Mouse (Mus musculus) kidney, postnatal 25 days (tissue): Measurements from ENCODE around the gene Abca2.

Experiments
- DNase-seq, 2 experiments: peaks; one replicate each; pipeline ENCODE4 v3.0.0; 2021; ENCODE audit warnings: mixed read lengths in 2 of 2

Abca2 gene

GRCm38 (mm10) chr2:25461407-25461806 is 32.9 kb downstream of the Abca2 start:
- DNase-seq: no peak

- DNase-seq: no peak
Observed at GRCm38 (mm10) chr2:25463630-25464029, 35.1 kb downstream of the Abca2 start.

- no peak for DNase-seq
Observed at GRCm38 (mm10) chr2:25465256-25465655, 36.8 kb downstream of the Abca2 start.

GRCm38 (mm10) chr2:25465816-25466635 is 37.5 kb downstream of the Abca2 start:
- no peak for DNase-seq

- DNase-seq: no peak
Observed at GRCm38 (mm10) chr2:25467606-25468303, 39.3 kb downstream of the Abca2 start.

- peak; percentile 60 to 79 for DNase-seq
Observed at GRCm38 (mm10) chr2:25468962-25469915, 40.7 kb downstream of the Abca2 start.

- DNase-seq: no peak
Observed at GRCm38 (mm10) chr2:25469969-25470368, 41.5 kb downstream of the Abca2 start, which contains the start of gene Ptgds. Gene Ptgds (minus strand): TSS chr2:25470046.

GRCm38 (mm10) chr2:25472550-25472949 is 44.0 kb downstream of the Abca2 start:
- DNase-seq: no peak

- no peak for DNase-seq
Observed at GRCm38 (mm10) chr2:25477541-25477940, 49.0 kb downstream of the Abca2 start.

- peak; percentile 43 to 85 for DNase-seq
Observed at GRCm38 (mm10) chr2:25477967-25478675, 49.6 kb downstream of the Abca2 start.

- no peak for DNase-seq
Observed at GRCm38 (mm10) chr2:25479551-25480311, 51.2 kb downstream of the Abca2 start.

- DNase-seq: no peak
Observed at GRCm38 (mm10) chr2:25480541-25480940, 52.0 kb downstream of the Abca2 start.

GRCm38 (mm10) chr2:25482969-25483368 is 54.5 kb downstream of the Abca2 start:
- peak; percentile 59 to 70 for DNase-seq

GRCm38 (mm10) chr2:25484901-25485647 is 56.6 kb downstream of the Abca2 start:
- DNase-seq: peak; percentile 63 to 88

- no peak for DNase-seq
Observed at GRCm38 (mm10) chr2:25487965-25488670, 59.6 kb downstream of the Abca2 start.

- no peak for DNase-seq
Observed at GRCm38 (mm10) chr2:25488671-25489068, 60.2 kb downstream of the Abca2 start.

- no peak for DNase-seq
Observed at GRCm38 (mm10) chr2:25492988-25493387, 64.5 kb downstream of the Abca2 start.

GRCm38 (mm10) chr2:25493476-25493961 is 65.0 kb downstream of the Abca2 start, which contains the start of gene Lcn12:
Gene Lcn12 (minus strand): TSS chr2:25493911.
- DNase-seq: peak; percentile 47 to 66

- peak in 1 of 2 experiments; percentile 28 for DNase-seq
Observed at GRCm38 (mm10) chr2:25496462-25496861, 68.0 kb downstream of the Abca2 start.
